Mouse (Mus musculus) hindbrain, embryonic 11.5 days (tissue): ENCODE results near the gene Gm5141. TPM values are rescaled to one million over a fixed set of nuclear protein-coding genes. Genes with fewer than 3 reads are reported as not detected.
A peak's percentile ranks its signal among the peaks of the same experiment; 100 is the strongest.
"Not testable (repeated sequence)": the region's sequence is repeated elsewhere in the genome, so short reads cannot be mapped to it uniquely, and the experiment has no call there.

Experiments used
- ATAC-seq: fragments of 200-750 bp; cut with Nextera tagmentation; 2 replicates; pipeline ENCODE4 v1.8.0; 2017; ENCODE audit warnings: mild to moderate bottlenecking, moderate TSS enrichment, moderate library complexity; ENCODE audit not compliant: low FRiP score
- DNase-seq: peaks from one replicate; pipeline ENCODE4 v3.0.0-alpha.2; 2015; ENCODE audit warnings: low spot score
- H3K27ac ChIP-seq: fragments of 300-500 bp; sonication (generic); 2 replicates; pipeline ENCODE4 v1.5.1; 2014; ENCODE audit warnings: mild to moderate bottlenecking, low read depth, low read length
- H3K27me3 ChIP-seq: fragments of 300-500 bp; sonication (generic); 2 replicates; pipeline ENCODE4 v1.6.1; 2014; ENCODE audit warnings: mild to moderate bottlenecking, low read length, moderate library complexity, mixed read lengths; ENCODE audit not compliant: control insufficient read depth, insufficient read depth
- H3K36me3 ChIP-seq: fragments of 300-500 bp; sonication (generic); 2 replicates; pipeline ENCODE4 v1.6.1; 2014; ENCODE audit warnings: mild to moderate bottlenecking, low read length, moderate library complexity, mixed read lengths; ENCODE audit not compliant: control insufficient read depth, insufficient read depth
- H3K4me1 ChIP-seq: fragments of 300-500 bp; sonication (generic); replicated peaks from 2 replicates; pipeline ENCODE4 v1.6.1; 2014; ENCODE audit warnings: low read length, mixed read lengths; ENCODE audit not compliant: control insufficient read depth, insufficient read depth
- H3K4me2 ChIP-seq: fragments of 300-500 bp; sonication (generic); replicated peaks from 2 replicates; pipeline ENCODE4 v1.6.1; 2014; ENCODE audit warnings: mild to moderate bottlenecking, low read depth, low read length
- H3K4me3 ChIP-seq: fragments of 300-500 bp; sonication (generic); 2 replicates; pipeline ENCODE4 v1.5.1; 2014; ENCODE audit warnings: low read depth, low read length
- H3K9ac ChIP-seq: fragments of 300-500 bp; sonication (generic); 2 replicates; pipeline ENCODE4 v1.6.1; 2014; ENCODE audit warnings: low read depth, low read length
- H3K9me3 ChIP-seq: fragments of 300-500 bp; sonication (generic); 2 replicates; pipeline ENCODE4 v1.6.1; 2016; ENCODE audit warnings: low read length; ENCODE audit not compliant: control insufficient read depth
- WGBS: fragments of 180-500 bp; shearing (Covaris S2); extraction: QIAGEN DNeasy Blood & Tissue Kit; methylation state at CpG from one replicate; pipeline ENCODE4 v1.1.7; 2014; 5-methylcytosine and 5-hydroxymethylcytosine counted together
- microRNA counts: library from miRNA; unstranded; fragments of <30 nt; microRNA quantifications from one replicate; lab custom pipeline; 2015
- polyA plus RNA-seq: library from polyadenylated mRNA; unstranded; fragments of >200 nt; fragmentation: Nextera tagmentation; extraction: Ambion mirVana; gene quantifications from 2 replicates; pipeline ENCODE4 v1.2.1, GENCODE M21; 2014

Gm5141 gene
- polyA plus RNA-seq, 1 experiment from 2014 or later, result 12.7 TPM

GRCm38 (mm10) chr13:62760432-62761415 is 24.9 kb downstream of the Gm5141 start, which contains the start of gene Platr25:
TSS of gene Platr25 (minus strand) at chr13:62760709.
- not testable (repeated sequence) for H3K27ac ChIP-seq, H3K27me3 ChIP-seq, H3K36me3 ChIP-seq, H3K4me1 ChIP-seq, H3K9me3 ChIP-seq
- DNase-seq (peak; percentile 72), ATAC-seq (peak; percentile 96)
- Histone ChIP-seq H3K9ac (peak within 1 kb of the TSS; percentile 40; the same call in 1 of the 2 replicates), H3K4me3 (peak within 1 kb of the TSS; percentile 36), H3K4me2 (peak within 1 kb of the TSS; percentile 42)
- WGBS, result 11% methylated on average over 20 of the region's 20 CpGs

GRCm38 (mm10) chr13:62733322-62733721 is 52.3 kb downstream of the Gm5141 start:
- H3K4me3 ChIP-seq, result no peak overlapping the region
- no peaks in the 10 kb centered on the region for H3K4me1 ChIP-seq
- H3K36me3 ChIP-seq, result no peaks in the 10 kb centered on the region
- H3K4me2 ChIP-seq, result no peak overlapping the region
- no peak for DNase-seq
- H3K27me3 ChIP-seq, result no peaks in the 10 kb centered on the region
- no peak overlapping the region for H3K27ac ChIP-seq
- no peaks in the 10 kb centered on the region for H3K9me3 ChIP-seq
- H3K9ac ChIP-seq, result no peak overlapping the region
- 98% methylated on average over 2 of the region's 2 CpGs for WGBS
- no peak for ATAC-seq

MicroRNAs encoded within 50 kb of the gene (microRNA counts, 519-probe panel; counts per million panel counts)
- microRNA mmu-miR-713 (lab: Ali Mortazavi, UCI), result not detected

Other genes starting within 250 kb of the Gm5141 start
- gene Zfp935, start 227.3 kb downstream of the Gm5141 start, polyA plus RNA-seq, result not detected in 2 replicates
- 18.7 and 24.1 TPM in 2 replicates for gene Zfp934, start 214.6 kb downstream of the Gm5141 start, polyA plus RNA-seq
- 12.0 and 13.8 TPM in 2 replicates for gene 6720489N17Rik, start 161.6 kb downstream of the Gm5141 start, polyA plus RNA-seq
- gene Platr25, start 25.1 kb downstream of the Gm5141 start, polyA plus RNA-seq, result 31.9 and 36.8 TPM in 2 replicates
- 0.14 TPM in 1 of 2 replicates, not detected in the other for gene Fbp2, start 72.6 kb upstream of the Gm5141 start, polyA plus RNA-seq
- gene Fbp1, start 102.5 kb upstream of the Gm5141 start, polyA plus RNA-seq, result not detected in 2 replicates
- 41.9 and 46.2 TPM in 2 replicates for gene 2010111I01Rik, start 179.1 kb upstream of the Gm5141 start, polyA plus RNA-seq